Mouse (Mus musculus) testis, adult 2 months (tissue): Measurements from ENCODE around the gene Crhr1.

Source experiments
- CTCF ChIP-seq: fragments of 200-500 bp; IDR thresholded peaks from 2 replicates; pipeline ENCODE4 v1.5.1; 2012; ENCODE audit warnings: low read depth, mild to moderate bottlenecking, inconsistent platforms, low read length, moderate library complexity; ENCODE audit not compliant: control insufficient read depth, insufficient read depth, insufficient replicate concordance
- POLR2A ChIP-seq: fragments of 200-500 bp; IDR thresholded peaks from 2 replicates; pipeline ENCODE4 v1.6.1; 2012; ENCODE audit warnings: low read depth, mild to moderate bottlenecking, inconsistent platforms, low read length, moderate library complexity; ENCODE audit not compliant: control insufficient read depth

- TF ChIP-seq CTCF (no peak), POLR2A (no peak)
Measured at GRCm38 (mm10) chr11:104118356-104118755, 14.3 kb upstream of the Crhr1 start.
